Mouse (Mus musculus): ENCODE measurements at regions not wholly inside any gene's neighbourhood (a gene's known extent, or its start where the extent isn't known, plus 50 kb on each side); places are given as distances from the start of the nearest gene placed in this dataset.
A peak's percentile ranks its signal among the peaks of the same experiment; 100 is the strongest.

GRCm38 (mm10) chr15:51392449-51393405 lies 2492.0 kb upstream of the Gm7489 start:
- peak; percentile 33 for DNase-seq (ENCODE audit: low read depth, low spot score)

DNA sequence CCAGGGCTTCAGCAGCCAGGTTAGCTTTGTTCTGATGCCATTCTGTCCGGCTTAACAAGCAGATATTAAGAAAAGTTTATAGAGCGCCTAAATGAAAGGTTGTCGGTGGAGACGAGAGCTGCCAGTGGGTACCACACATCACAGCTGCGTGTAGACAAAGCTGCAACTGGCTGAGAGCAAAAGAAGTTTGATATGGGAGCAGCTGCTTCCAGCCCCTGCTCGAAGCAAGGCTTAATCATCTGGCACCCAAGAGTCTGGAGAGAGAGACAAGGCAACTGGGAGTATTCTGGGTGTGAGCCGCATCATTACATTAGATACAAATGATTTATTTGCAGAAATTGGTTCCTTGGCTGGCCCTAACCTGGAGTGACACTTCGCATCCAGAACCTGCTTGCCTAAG lies 2488.7 kb upstream of the Gm7489 start:
- no peak for DNase-seq (ENCODE audit: low read depth, low spot score)

- no peak for DNase-seq (ENCODE audit: low read depth, low spot score)
These were observed 2481.1 kb upstream of the Gm7489 start for GRCm38 (mm10) chr15:51403581-51403980.

GRCm38 (mm10) chr15:51409791-51410308 lies 2474.9 kb upstream of the Gm7489 start:
- DNase-seq (ENCODE audit: low read depth, low spot score), result no peak

DNA sequence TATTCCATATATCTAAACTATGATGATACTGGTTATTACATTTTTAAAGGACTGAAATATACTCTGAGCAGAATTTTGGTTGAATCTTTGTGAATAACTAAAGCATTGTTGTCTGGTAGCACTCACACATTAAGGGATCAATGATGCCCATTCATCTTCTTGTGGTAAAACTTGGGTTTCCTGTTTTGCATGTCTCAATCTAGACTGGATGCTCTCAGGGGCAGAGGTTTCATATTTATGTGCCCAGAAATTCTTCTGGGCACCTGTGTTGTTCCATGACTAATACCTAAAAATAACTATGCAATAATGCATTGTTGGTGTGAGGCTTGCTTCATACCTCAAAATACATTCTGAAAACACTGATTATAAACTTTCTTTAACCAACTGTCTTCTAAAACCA lies 2472.7 kb upstream of the Gm7489 start:
- DNase-seq (ENCODE audit: low read depth, low spot score), result no peak

GRCm38 (mm10) chr15:51442606-51443005 lies 2442.1 kb upstream of the Gm7489 start:
- no peak for DNase-seq (ENCODE audit: low read depth, low spot score)

DNA sequence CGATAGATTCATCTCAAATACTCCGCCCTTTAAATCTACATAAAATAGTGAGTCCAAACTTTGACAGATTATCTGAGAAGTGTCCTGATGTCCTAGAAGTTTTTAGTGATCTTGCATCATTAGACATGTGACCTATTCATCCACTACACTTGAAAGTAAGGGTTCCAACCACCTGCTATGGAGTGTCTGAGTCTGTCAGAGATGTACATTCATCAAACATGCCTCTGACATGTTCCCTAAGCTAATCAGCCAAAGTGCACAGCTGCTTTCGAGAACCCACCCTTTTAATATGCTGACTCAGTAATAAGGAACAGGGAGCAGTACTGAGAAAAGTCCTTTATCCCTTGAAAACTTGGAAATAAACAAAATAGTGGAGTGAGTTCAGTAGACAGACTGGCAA lies 2414.8 kb upstream of the Gm7489 start:
- no peak for DNase-seq (ENCODE audit: low read depth, low spot score)

DNA sequence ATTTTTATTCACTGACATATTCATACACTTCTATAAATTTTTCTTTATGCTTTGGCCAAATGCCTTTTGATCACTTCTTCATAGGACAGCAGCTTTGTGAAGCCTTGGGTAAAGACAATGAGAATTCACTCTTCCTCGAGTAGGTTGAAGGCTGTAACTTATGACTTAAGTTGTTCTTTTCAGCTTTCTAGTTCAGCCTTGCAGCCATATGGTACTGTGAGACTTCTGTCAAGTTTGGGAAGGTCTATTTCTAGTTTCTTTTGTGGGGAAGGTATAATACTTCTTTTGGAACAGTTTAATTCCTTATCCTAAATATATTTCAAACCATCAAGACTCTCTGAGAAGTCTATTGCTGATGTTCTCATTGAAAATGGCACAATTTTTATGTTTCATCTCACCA lies 2413.6 kb upstream of the Gm7489 start:
- peak; percentile 72 for DNase-seq (ENCODE audit: low read depth, low spot score)

DNA sequence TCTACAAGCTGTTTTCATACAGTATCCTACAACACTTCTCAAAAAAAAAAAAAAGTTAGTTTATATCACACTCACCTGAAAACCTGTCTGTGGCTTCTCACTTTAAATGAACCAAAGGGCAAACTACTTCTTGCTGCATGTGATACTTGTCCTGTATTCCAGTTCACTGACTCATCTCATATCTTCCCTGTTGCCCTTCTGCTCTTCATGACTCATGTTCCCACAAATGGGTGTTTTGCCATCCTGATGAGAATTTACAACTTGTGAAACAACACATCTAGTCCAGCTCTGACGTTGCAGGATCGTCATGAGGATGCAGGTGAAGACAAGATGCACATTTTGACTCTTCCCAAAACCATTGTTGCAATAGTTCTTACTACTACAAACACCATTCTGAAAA lies 2412.7 kb upstream of the Gm7489 start:
- no peak for DNase-seq (ENCODE audit: low read depth, low spot score)

- DNase-seq (ENCODE audit: low read depth, low spot score), result no peak
These were observed 2402.8 kb upstream of the Gm7489 start for GRCm38 (mm10) chr15:51481856-51482255.

- DNase-seq (ENCODE audit: low read depth, low spot score), result no peak
These were observed 2400.5 kb upstream of the Gm7489 start for GRCm38 (mm10) chr15:51484207-51484606.

- no peak for DNase-seq (ENCODE audit: low read depth, low spot score)
These were observed 2399.2 kb upstream of the Gm7489 start for GRCm38 (mm10) chr15:51485554-51485953.

DNA sequence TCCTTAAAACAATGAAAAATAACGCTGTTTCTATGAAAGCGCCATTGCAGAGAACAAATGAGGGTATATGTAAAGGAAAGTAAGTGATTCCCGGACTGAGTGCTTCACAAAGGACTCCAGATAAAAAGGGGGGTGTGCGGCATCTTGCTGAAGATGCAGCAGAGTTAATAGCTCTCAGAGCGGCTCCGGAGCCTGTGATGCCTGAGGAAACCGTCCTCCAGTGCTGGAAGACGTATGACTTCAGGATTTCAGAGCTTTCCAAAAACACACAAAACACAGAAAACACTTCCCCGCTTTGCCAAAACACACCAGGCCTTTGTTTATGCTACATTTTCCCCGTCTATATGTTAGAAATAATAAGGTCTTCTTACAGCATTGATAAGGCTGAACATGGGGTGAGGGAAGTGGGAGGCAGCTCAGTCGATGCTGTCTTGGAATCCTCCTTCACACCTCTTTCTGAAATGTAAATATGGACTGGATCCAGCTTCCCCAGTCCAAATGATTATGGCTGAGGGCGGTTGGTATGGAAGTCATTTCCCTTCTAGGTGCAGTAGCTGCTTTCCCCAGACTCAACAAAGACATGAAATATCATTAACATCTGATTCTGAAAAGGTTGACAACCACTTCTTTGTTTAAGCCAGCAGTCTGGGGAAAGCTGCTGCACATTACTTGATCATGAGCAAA lies 2382.5 kb upstream of the Gm7489 start:
- DNase-seq (ENCODE audit: low read depth, low spot score), result no peak

- no peak for DNase-seq (ENCODE audit: low read depth, low spot score)
These were observed 2381.9 kb upstream of the Gm7489 start for GRCm38 (mm10) chr15:51502742-51503270.

DNA sequence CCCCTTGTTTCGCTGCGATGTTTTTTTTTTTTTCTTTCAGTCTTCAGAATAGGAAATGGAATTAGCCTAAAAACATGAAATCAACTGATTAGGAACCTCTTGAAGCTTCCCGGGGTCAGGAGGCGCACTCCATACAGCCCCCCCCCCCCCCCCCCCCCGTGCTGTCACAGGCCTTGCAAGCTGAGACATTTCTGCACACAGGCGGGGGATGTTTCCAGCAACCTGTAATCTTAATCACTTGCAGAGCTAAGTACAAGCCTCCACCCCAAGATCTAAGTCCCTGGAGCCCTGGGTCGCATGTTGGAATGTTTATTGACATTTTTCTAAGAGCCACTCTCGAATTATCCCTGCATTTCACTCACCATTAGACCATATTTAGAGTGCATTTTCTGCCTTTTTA lies 2381.4 kb upstream of the Gm7489 start:
- DNase-seq (ENCODE audit: low read depth, low spot score), result no peak

- DNase-seq (ENCODE audit: low read depth, low spot score), result no peak
These were observed 2380.5 kb upstream of the Gm7489 start for GRCm38 (mm10) chr15:51504016-51504760.

DNA sequence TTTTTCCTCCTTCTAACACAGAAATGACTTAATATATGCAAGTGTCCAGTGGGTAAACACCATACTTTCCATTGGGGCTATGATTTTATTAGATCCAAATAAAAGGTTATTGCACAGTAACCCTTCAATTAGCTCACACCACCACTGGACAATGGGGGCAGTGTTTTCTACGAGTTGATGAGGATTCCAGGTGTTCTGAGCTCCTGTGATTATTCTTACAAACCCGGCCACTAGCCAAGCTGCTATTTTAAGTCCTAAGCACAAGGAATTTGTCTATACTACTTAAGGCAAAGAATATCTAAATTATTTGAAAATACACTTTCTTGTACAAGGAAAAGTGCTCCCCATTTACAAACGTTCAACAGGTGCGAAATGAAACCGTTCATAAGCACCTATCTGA lies 2379.9 kb upstream of the Gm7489 start:
- DNase-seq (ENCODE audit: low read depth, low spot score), result no peak

- DNase-seq (ENCODE audit: low read depth, low spot score), result no peak
These were observed 2377.6 kb upstream of the Gm7489 start for GRCm38 (mm10) chr15:51507126-51507525.

GRCm38 (mm10) chr15:51511319-51511718 lies 2373.4 kb upstream of the Gm7489 start:
- DNase-seq (ENCODE audit: low read depth, low spot score), result no peak

- DNase-seq (ENCODE audit: low read depth, low spot score), result peak; percentile 18
These were observed 2348.4 kb upstream of the Gm7489 start for GRCm38 (mm10) chr15:51536317-51536716.

DNA sequence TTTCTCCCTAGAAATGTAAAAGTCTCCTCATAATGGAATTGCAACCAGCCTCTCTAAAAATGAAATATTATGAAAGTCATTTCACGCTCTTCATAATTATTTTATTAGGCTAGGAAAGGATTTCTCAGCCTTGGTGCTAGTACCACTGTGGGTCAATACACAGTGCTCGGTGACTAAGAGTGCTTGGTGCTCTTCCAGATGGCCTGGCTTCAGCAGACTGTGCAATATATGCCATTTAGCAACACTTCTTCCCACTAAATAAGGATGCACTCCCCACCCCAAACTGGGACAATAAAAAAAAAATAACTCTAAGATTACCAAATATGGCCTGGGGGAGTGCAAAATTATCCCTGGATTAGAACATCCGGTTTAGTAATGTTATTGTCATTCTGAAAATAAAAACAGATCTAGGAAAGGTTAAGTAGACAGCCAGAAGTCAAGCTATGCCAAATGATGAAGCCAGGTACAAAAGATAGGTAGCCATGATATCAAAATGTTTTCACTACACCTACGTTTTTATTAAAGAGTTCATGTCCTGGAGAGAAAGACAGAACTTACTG lies 2333.4 kb upstream of the Gm7489 start:
- DNase-seq (ENCODE audit: low read depth, low spot score), result no peak

Measured in telencephalon, adult 2 months (tissue).